Mouse (Mus musculus) MN1 (cell line): ENCODE data around the gene Cep152.

ENCODE experiments used
- DNase-seq: peaks from one replicate; pipeline ENCODE4 v3.0.0-alpha.2; 2016; ENCODE audit warnings: low spot score

Cep152 gene

DNA sequence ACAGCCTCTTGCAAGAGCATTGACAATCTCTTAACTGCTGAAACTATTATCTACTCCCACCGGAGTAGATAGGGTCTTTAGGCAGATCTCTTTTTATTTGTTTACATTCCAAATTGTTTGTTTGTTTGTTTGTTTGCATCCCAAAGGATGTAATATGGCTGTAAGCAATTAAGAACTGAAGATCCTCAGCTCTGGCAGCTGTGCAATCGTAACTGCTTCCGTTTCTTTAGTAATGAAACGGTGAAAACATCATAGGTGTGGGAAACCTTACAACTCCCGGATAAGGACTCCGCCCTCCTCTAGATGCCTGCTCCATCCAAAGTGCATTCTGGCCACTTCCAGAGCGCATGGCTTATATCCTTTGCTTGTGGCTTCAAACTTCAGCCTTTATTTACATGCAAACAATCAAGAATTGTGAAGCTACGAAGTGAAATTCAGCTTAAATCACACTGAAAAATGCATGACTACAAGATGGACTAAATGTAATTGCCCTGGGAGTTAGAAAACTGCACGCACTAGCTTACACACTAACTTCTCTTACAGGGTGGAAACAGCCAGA lies 707 bp downstream of the Cep152 start:
- DNase-seq: peak; percentile 11

DNA sequence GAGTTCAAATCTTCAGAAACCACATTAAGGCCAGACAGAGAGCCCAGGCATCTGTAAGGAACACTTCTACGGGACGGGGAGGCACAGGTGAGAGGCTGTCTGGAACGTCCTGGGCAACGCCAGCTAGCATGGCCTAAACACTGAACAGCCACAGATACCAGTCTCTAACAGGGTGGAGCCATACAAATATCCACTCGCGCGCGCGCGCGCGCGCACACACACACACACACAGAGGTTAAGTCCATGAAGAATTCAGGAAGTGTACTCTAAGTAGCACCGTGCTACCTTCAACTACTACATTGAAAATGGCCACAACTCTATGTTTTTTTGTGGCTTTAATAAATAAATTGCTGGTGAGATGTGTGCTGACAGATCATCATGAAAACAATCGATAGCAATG lies 1.7 kb downstream of the Cep152 start:
- no peak for DNase-seq

DNA sequence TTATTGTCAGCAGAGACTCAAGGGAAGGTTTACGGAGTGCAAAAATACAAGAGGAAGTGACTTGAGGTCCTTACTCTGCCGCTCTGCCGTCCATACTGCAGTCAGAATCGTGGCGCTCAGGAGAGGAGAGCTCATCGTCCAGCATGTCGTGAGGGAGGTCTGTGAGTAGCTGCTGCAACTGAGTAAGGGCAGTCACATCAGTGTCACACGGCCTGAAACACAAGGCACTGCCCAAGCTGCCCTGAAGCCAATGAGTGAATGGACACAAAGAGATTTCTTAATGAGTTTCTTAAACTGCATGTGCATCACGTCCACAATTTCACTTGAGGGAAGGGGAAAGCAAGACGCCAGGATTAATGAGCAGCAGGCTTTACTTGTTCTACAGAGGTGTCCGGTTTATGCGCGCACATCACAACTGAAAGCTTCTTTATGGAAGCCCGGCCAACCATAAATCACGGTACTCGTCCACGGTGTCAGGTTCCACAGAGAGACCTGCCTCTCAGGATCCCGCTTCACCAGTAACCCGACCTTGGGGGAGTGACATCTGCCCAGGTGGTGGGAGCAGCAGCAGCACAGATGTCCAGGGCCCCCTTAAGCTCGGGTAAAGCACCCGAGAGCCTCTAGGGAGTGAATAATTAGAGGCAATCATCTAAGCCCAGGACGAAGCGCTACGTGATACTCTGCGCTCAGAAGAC lies 4.6 kb downstream of the Cep152 start:
- no peak for DNase-seq

DNA sequence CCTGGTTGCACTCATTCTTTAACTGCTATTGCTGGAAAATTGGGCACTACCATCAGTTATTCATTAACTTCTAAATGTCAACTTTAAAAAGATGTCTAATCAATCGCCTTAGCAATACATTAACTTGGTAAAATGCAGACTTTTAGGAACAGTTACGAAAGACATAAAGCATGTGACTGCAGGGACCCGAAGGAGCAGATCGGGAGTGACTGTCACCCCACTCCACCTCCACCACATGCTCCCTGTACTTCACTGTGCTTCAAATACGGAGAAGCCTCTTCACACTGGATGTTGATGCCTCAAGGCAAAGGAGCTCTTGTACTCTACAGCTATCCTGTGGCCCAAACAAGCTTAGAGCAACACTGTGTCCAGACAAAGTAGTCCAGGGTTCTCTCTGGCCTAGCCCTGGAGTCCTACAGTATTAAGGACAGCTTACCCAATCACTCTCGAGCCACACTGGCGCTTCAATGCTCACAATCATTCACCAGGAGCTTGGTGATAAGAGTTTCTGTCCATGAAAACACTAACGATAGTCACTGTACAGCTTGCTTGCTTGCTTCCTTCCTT lies 9.0 kb downstream of the Cep152 start:
- no peak for DNase-seq

DNA sequence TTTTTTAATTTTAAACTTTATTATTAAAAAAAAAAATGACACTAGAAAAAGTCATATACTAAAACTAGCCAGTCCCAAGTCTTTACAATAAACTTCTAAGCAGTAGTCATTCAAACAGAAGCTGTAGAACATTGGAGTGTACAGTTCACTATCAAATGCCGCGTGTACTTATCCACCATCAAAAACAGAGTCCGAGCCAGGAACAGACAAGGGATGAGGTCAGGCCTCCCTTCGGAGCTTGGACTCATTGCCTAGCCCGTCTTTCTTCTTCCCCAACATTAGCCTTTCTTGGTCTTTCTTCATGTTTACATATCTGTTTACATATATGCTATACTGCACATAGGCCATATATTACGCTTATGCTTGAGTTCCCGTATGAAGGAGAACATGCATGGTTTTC lies 9.5 kb downstream of the Cep152 start:
- no peak for DNase-seq

DNA sequence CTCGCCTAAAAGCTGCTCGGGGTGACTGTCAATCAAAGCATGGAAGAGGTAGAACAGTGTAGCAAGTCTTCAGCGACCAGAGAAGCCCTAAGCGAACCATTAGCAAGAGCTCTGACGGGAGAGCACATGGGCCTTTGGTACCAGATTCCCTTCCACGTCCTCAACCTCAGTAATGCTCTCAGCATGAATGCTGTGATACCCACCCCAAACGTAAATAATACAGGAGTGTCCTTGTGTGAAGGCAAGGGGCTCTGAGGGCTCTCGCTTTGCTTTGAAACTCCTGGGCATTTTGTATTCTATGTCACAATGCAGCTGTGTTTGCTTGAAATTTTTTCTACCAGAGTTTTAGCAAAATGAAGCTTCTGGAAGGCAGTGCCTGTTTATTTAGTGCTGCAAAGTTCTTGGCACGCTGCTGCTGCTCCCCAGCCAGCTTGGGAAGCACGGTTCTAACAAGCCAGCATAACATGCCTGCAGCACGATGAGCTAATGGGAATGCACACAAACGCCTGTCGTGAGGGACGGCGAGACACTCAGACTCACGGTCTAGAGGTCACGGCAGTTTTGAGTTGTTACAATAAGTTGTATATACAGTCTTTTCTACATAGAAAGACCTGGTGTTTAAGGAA lies 18.6 kb downstream of the Cep152 start:
- no peak for DNase-seq

DNA sequence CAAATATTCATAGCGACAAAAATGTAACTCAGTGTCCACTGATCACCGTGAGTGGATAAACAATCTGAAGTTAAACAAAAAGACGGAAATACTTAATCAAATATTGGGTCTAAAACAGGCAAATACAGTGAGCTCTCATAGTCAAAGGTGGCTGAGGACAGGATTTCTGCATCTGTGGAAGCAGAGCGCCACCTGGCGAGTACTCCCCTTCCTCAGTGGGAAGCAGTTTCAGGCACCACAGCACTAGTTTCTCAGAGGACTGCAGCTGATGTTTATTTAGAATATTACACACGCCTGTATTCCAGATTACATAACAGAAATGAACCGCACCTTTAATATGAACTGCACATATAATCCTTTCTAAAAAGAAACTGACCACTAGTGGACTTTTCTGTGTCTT lies 20.3 kb downstream of the Cep152 start:
- DNase-seq: peak; percentile 68

DNA sequence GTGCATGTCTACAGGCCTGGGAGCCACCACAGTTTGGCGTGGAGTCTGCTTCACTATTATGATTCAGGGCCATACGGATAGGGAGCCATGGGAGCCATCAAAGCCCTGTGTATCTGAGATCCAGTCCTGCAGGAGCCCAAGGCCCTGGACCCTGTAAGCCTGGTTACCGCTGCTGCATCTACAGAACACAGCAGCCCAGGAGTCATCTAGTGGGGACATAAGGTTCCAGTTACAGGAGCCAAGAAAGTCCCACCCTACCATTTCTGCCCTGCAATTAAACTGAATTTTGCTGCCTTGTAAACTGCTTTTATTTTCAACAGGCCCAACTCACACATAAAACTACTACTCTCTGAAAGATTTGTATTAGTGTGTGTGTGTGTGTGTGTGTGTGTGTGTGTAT lies 21.9 kb downstream of the Cep152 start:
- no peak for DNase-seq

DNA sequence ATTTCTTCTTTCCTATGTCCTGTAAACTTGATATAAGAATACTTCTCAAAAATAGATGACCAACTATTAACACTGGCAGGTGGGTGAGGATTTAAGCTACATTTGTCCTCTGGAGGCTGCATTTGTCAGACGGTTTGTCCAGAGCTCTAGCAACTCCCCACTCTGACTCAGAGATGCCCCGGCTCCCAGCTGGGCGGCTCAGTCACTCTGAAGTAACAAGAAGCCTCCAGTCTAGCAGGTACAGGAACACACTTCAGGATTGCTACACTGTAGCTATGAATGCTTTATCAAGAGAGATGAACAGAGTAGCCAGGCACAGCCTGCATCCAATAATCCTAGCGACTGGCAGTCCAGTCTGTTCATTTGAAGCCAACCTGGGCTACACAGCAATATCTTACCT lies 26.0 kb downstream of the Cep152 start:
- no peak for DNase-seq

DNA sequence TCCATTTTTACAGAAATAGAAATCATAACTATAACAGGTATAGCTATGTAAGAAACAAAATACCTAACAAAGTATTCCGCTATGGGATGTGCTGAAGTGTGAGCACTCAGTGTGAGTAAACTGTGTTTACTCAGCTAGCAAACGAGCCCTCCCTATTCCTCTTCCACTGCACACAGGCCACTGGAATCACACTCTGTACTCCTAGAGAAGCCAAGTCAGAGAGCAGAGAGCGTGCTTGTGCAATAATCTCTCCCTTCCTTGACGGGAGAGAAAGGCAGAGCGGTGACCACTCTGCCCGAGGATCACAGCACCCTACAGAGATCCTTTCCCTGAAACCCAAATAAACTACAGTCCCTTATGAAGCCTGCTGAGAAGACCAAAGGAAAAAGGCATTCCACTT lies 26.7 kb downstream of the Cep152 start:
- DNase-seq: no peak

DNA sequence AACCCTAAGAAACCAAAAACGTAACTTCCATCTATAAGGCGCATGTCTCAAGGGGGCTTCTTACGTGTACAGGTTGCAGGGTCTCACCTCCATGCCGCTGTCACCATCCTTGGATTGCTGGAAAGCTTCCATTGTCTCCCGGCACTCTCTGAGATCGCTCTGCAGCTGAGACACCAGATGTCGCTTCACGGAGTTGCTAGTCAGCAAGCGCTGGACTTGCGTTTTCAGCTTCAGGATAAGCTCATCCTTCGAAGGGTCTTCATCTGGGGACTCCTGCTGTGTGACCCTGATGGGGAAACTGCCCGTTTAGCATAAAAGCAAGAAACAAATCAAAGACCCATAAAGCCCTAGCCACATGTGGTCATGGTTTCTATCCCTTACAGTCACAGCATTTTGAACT lies 30.1 kb downstream of the Cep152 start:
- DNase-seq: no peak

DNA sequence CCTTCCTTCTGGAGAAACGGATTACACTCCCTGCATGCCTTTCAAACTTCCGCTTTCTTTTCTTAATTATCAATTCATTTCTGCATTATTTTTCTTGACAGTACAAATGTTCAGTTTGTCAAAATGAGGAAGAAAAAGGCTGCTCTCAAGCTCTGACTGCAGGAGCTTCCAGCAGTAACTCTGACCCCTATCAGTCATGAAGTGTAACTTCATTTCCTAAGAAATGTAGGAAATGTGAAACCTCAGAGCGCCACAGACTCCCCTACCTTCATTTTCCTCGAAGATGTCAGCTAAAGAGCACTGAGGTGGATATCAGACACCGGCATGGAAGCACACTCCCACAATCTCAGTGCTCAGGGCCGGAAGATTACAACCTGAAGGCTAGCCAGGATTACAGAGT lies 30.8 kb downstream of the Cep152 start:
- no peak for DNase-seq

DNA sequence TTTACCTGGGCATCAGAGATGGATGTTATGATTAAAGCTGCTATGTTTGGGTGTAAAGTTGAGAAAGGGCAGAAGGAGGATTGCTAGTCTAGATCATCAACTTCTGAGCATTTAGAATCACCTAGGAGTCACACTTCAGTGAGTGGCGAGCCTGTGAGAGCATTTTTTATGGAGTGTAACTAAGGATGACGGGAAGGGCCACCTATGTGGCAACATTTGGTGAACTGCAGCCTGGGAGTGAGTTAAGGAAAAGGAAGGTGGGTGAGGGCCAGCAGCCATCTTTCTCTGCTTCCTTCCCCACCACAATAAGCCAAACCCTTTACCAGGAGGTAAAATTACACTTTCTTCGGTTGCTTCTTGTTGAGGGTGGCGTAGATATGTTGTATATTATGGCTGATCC lies 33.0 kb downstream of the Cep152 start:
- no peak for DNase-seq

DNA sequence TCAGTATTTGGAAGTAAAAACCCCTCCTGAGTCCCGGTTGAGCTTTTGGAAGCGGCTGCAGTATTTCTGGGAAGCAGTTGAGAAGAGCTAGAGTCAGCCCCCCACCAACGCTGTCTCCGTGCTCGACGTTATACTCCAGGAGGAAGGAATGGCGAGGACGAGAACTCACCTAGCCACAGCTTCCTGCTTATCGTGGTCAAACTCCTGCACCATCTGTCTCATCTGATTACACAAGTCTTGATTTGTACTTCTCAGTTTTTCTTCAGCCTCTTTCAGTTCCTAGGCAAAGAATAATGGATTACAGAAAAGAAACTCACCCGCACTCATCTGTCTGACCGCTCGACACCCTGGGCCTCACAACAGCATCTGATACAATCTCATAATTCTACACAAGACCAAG lies 35.6 kb downstream of the Cep152 start:
- no peak for DNase-seq

DNA sequence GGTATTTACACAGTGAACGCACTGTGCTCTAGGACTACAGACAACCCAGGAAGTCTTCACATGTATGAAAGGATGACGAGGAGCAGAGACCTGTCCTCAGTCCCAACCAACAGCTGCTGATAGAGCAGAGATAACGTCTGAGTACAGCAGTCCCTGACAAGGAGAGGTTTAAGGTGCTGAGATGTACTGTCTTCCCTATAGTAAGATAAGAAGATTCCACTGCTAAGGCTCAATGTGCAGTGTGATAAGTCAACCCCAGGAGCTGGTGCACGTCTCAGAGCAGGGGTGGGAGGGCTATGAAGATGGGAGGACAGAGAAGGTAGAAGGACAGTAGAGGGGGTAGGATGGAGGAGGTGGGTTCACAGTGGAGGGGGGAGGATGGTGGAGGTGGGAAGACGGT lies 43.8 kb downstream of the Cep152 start:
- DNase-seq: no peak

DNA sequence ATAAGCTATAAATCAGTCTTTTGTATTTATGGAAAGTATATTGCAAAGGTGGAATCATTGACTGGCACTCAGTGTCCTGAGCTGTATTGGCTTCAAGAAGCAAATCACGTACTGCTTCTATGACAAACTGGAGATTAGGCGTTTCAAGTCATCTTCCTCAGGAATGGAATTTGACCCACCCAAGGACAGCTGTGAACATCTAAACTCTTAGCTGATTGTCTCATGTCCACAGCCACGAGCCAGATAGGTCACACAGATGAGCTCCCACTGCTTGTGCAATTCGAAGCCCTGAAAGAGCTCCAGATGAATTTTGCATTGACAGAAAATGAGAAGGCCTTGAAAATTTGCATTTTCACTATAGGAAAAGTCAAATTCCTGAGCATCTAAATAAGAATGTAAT lies 47.2 kb downstream of the Cep152 start:
- no peak for DNase-seq

DNA sequence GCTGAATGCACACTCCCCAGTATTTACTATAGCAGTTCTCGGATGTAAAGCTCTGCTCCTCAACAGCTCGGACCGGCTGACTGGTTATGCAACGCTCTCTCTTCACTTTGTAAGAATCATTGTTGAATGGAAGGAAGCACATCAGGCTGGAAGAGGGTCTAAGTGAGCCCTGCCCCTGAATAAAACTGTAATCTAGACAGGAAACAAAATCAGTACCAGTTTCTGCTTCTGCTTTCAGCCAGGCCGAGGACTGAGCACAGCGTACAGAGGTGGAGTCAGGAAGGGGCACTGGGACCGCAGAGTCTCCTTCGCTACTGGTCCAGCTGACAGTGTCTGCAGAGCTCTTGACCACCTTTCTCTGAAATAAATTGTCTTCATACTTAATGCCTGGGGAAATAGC lies 48.4 kb downstream of the Cep152 start:
- DNase-seq: no peak

DNA sequence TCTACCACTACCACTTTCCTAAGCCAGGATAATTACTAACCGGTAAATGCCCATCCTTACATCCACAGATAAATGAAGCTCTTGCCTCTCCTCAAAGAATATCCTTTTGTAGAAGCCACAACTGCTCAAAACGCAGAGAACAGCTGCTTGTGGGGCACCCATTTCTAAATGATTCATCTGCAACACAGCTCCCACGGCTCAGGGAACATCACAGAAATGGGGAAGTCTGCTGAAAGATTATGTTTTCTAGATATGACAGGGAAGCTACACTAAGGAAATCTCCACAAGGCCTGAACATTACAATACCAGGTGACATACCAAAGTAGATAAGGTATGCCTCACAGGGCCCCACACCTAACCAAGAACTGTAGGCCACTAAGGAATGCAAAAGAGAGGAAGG lies 49.1 kb downstream of the Cep152 start:
- no peak for DNase-seq

DNA sequence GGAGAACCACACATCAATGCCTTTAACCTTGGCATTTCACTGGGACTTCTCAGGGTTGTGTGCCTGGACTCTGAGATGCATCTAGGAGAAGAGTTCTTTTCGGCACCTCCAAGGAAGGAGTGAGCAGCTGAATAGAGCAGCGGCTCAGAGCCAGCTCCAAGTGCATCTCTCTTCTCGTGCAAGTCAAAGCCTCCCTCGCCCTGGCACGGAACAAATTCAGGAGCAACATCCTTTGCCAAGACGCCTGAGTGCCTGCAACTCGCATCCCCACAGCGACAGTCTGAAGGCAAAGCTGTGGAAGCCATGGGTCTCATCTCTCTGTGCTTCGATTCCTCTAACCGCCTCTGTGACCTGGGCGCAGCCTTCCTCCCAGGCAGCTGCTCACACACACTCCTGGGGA lies 61.0 kb downstream of the Cep152 start:
- no peak for DNase-seq

DNA sequence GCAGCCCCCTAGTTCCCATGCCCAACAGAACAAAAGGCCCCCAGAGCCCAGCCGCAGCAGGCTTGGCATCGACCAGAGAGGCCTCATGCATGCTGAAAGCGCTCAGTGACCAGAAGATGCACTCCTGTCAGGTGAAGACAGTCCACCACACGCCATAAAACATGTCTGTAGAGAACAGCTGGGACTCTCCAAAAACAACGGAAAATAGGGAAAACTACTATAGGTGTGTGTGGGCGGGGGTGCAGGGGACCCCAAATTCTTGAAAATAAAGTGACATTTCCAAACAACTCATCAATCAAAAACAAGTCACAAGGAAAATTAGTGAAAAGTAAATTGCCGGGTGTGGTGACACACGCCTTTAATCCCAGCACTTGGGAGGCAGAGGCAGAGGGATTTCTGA lies 62.5 kb downstream of the Cep152 start:
- DNase-seq: no peak

DNA sequence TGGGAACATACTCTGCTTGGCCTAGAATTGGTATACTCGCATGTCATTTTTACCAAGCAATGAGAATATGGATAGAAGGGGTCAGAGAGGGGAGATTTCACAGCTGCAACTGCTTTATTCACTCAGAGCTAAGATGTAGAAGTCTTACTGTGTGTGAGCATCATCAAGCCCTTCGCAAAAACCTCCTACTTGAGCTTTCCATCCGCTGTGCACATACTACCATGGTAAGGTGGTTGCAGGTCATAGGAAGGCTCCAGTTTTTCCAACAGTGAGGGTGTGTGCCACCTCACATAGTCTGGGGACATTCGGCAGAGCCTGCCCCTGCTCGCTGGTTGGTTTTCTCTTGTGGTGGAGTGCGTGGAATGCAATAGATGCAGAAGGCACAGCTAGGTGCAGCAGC lies 64.9 kb downstream of the Cep152 start:
- DNase-seq: no peak

DNA sequence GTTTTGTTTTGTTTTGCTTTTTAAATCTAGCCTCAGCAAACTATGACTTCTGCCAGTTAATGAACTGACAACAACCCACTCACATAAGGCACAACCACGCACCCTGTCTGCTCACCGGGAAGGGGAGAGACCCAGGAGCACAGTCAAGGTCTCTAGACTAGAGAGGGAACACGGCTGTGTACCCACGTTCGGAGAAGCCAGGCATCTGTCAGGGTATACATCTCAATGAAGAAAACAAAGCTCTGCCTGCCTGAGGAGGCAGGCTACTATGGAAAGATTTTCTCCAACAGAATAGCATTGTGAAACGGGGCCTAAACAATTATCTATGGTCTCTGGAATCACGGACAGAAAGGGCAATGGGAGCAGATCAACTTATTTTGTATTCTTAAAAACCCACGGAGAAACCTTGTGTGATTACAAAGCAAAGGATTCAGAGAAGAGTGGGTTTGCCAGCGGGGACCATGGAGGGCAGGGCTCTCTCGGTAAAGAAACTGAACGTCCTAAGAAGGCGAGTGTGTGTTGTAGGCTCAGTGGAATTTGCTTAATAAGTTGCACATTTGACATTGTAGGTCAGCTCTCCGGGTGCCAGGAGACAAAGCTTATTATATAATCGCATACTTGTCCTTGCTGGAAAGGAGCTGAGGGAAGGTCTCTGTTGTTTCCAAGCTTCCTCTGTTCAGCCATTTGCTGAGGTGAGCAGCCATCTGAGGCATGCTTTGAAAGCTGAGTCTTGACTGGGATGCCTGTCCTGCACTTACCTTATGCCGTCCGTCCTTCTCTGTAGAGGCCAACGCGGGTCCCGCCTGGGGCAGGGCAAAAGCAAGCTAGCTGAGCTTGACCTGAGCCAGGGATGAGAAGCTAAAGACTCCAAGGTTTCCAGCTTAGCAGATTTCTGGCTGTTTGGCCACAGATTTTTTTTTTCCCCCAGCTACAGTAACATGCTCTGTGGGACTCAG lies 66.0 kb downstream of the Cep152 start:
- no peak for DNase-seq
